Mouse (Mus musculus) heart, embryonic 11.5 days (tissue): Measurements from ENCODE around the gene Usp2. TPM values are rescaled to one million over a fixed set of nuclear protein-coding genes. Genes with fewer than 3 reads are reported as not detected.

ENCODE experiments used
- ATAC-seq: fragments of 200-750 bp; cut with Nextera tagmentation; replicated peaks from 2 replicates; pipeline ENCODE4 v1.8.0; 2017; ENCODE audit warnings: moderate library complexity; ENCODE audit not compliant: insufficient number of reproducible peaks, low FRiP score, low TSS enrichment
- H3K27ac ChIP-seq: fragments of 300-500 bp; sonication (generic); 2 replicates; pipeline ENCODE4 v1.5.1; 2014; ENCODE audit warnings: mild to moderate bottlenecking, low read depth, low read length
- H3K27me3 ChIP-seq: fragments of 300-500 bp; sonication (generic); 2 replicates; pipeline ENCODE4 v1.6.1; 2014; ENCODE audit warnings: mild to moderate bottlenecking, low read length, mixed read lengths; ENCODE audit not compliant: control insufficient read depth, insufficient read depth
- H3K36me3 ChIP-seq: fragments of 300-500 bp; sonication (generic); 2 replicates; pipeline ENCODE4 v1.6.1; 2014; ENCODE audit warnings: mild to moderate bottlenecking, low read length, moderate library complexity, mixed read lengths; ENCODE audit not compliant: control insufficient read depth, insufficient read depth
- H3K4me1 ChIP-seq: fragments of 300-500 bp; sonication (generic); 2 replicates; pipeline ENCODE4 v1.6.1; 2014; ENCODE audit warnings: low read length; ENCODE audit not compliant: control insufficient read depth, insufficient read depth
- H3K4me2 ChIP-seq: fragments of 300-500 bp; sonication (generic); 2 replicates; pipeline ENCODE4 v1.6.1; 2014; ENCODE audit warnings: mild to moderate bottlenecking, moderate library complexity
- H3K4me3 ChIP-seq: fragments of 300-500 bp; sonication (generic); 2 replicates; pipeline ENCODE4 v1.5.1; 2014; ENCODE audit warnings: low read depth, low read length
- H3K9ac ChIP-seq: fragments of 300-500 bp; sonication (generic); 2 replicates; pipeline ENCODE4 v1.6.1; 2014; ENCODE audit warnings: mild to moderate bottlenecking, low read depth, low read length, moderate library complexity
- H3K9me3 ChIP-seq: fragments of 300-500 bp; sonication (generic); replicated peaks from 2 replicates; pipeline ENCODE4 v1.6.1; 2016; ENCODE audit warnings: low read length; ENCODE audit not compliant: control insufficient read depth
- WGBS: fragments of 180-500 bp; shearing (Covaris S2); extraction: QIAGEN DNeasy Blood & Tissue Kit; methylation state at CpG from one replicate; pipeline ENCODE4 v1.1.7; 2014; ENCODE audit not compliant: insufficient replicate concordance; 5-methylcytosine and 5-hydroxymethylcytosine counted together
- polyA plus RNA-seq: library from polyadenylated mRNA; unstranded; fragments of >200 nt; fragmentation: Nextera tagmentation; extraction: Ambion mirVana; gene quantifications from 2 replicates; pipeline ENCODE4 v1.2.1, GENCODE M21; 2014

Gene Usp2
- polyA plus RNA-seq, 1 experiment from 2014 or later, result 53.8 TPM

- Histone ChIP-seq H3K4me2 (peak overlapping the region; percentile 59), H3K9me3 (no peaks in the 10 kb centered on the region), H3K27ac (peak overlapping the region; percentile 88), H3K36me3 (no peaks in the 10 kb centered on the region), H3K9ac (peak overlapping the region; percentile 77), H3K27me3 (no peaks in the 10 kb centered on the region), H3K4me3 (peak overlapping the region; percentile 44), H3K4me1 (peaks cover 45% of the 10 kb centered on the region)
- no peak for ATAC-seq
- 4% methylated on average over 7 of the region's 7 CpGs for WGBS
Observed at GRCm38 (mm10) chr9:44069252-44069651, 2.4 kb downstream of the Usp2 start.

DNA sequence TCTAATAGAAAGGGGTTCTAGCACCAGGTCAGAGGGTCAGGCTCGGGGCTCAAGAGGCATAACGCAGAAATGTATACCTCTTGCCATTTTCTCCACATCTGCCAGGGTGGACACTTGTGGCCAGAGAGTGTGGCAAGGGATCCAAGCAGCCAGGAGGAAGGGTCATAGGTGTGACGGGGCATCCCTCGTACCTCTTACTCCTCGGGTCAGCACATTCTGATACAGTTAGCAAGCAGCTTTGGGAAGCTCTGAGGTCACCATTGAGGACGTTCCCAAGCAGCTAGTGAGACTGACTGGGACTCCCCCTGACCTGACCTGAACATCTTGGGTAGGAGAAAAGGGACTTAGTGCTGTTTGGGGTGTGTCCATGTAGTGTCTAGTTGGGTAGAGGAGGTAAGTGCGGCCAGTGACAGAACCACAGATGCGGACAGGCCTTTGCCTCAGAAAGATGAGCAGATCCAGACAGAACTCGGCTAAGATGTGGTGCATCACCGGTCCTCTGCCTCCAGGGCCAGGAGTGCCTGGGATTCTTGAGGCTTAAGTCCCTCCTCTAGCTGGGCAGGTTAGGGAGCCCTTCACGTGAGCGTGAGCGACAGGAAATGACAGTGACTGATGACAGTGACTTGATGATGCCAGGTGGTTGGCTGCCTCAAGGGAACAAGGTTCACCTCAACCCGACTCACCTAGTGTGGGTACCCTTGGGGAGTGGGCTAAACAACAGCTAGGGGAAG, 3.5 kb downstream of the Usp2 start:
- WGBS, result 37% methylated on average over 14 of the region's 14 CpGs
- peak overlapping the region; percentile 46; the same call in 1 of the 2 replicates for H3K27ac ChIP-seq
- no peak for ATAC-seq
- no peaks in the 10 kb centered on the region for H3K27me3 ChIP-seq
- peak overlapping the region; percentile 59 for H3K4me2 ChIP-seq
- no peaks in the 10 kb centered on the region for H3K9me3 ChIP-seq
- H3K4me3 ChIP-seq, result peak overlapping the region; percentile 44
- H3K36me3 ChIP-seq, result no peaks in the 10 kb centered on the region
- peaks cover 45% of the 10 kb centered on the region for H3K4me1 ChIP-seq
- peak overlapping the region; percentile 77 for H3K9ac ChIP-seq

DNA sequence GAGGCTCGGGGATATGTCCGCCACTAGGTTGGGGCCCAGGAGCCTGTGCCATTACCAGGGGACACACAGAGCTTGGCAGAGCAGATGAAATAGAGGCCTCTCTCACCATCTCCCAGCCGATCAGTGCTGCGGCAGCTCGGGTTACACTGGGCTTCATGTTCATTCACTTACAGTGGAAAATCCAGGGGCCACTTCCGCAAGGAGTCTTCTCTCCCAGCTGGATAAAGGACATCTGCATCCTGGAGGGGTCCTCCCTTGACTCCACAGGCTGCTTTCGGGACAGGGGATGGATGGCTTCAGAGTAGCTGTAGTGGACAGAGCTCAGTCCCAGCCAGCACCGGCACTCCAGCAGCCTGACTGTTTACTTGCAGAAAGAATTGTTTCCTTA, 4.0 kb downstream of the Usp2 start:
- no peak for ATAC-seq
- Histone ChIP-seq H3K4me1 (peaks cover 46% of the 10 kb centered on the region), H3K4me2 (peak overlapping the region; percentile 59), H3K9me3 (no peaks in the 10 kb centered on the region), H3K27me3 (no peaks in the 10 kb centered on the region), H3K27ac (peak overlapping the region; percentile 12; the same call in 1 of the 2 replicates), H3K4me3 (peak overlapping the region; percentile 44), H3K9ac (peak overlapping the region; percentile 77), H3K36me3 (no peaks in the 10 kb centered on the region)
- 20% methylated on average over 8 of the region's 8 CpGs for WGBS

GRCm38 (mm10) chr9:44071914-44072598, 5.2 kb downstream of the Usp2 start:
- Histone ChIP-seq H3K4me2 (peak overlapping the region; percentile 59), H3K9ac (peak overlapping the region; percentile 36; the same call in 1 of the 2 replicates), H3K4me1 (peaks cover 51% of the 10 kb centered on the region), H3K27ac (0 out of 2 replicates have a peak overlapping the region, but pooled peaks have one; percentile 7), H3K36me3 (no peaks in the 10 kb centered on the region), H3K4me3 (no peak overlapping the region), H3K27me3 (no peaks in the 10 kb centered on the region), H3K9me3 (no peaks in the 10 kb centered on the region)
- 23% methylated on average over 11 of the region's 11 CpGs for WGBS
- ATAC-seq, result no peak

DNA sequence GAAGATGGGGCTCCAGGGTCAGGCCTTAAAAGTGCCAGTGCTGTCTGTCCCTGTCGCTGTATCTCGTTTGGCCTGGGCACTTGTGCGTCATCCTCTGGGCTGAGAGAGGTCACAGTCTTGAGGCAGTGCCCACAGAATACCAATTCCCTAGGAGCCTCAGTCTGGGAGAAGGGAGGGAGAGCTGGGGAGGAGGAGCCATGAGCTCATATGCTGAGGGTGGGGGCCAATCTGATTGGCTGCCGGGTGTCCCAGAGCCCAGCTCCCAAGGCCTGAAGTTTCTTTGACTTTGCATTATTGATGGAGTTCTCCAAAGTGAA, 5.7 kb downstream of the Usp2 start:
- Histone ChIP-seq H3K4me1 (peaks cover 53% of the 10 kb centered on the region), H3K9ac (no peak overlapping the region)
- 32% methylated on average over 4 of the region's 4 CpGs for WGBS

DNA sequence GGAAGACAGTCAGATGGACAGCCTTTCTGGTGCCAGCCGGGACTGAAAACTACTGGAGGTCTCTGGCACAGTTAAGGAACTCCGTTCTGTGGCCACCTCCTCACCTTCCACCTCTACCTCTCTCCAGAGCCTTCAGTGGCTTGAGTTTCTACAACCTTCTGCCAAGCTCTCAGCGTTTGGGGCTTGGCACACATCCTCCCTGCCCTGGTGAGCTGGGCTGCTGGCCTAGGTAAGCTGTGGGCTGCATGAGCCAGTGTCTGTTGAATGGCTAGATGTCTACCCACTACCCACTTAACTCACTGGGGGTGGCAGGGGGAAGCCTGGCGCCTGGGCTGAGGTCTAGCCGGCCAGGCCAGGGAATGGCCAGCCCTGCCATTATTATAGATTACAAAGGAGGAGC, 6.3 kb downstream of the Usp2 start:
- Histone ChIP-seq H3K4me3 (no peak overlapping the region), H3K36me3 (no peaks in the 10 kb centered on the region), H3K4me1 (peaks cover 55% of the 10 kb centered on the region), H3K9ac (no peak overlapping the region), H3K27ac (0 out of 2 replicates have a peak overlapping the region, but pooled peaks have one; percentile 3), H3K4me2 (peak overlapping the region; percentile 59; the same call in 1 of the 2 replicates), H3K9me3 (no peaks in the 10 kb centered on the region), H3K27me3 (no peaks in the 10 kb centered on the region)
- ATAC-seq, result no peak
- WGBS, result 50% methylated on average over 5 of the region's 5 CpGs

More for the DNA sequence above, 5.7 kb downstream of the Usp2 start:
- H3K36me3 ChIP-seq, result no peaks in the 10 kb centered on the region
- peak overlapping the region; percentile 59 for H3K4me2 ChIP-seq
- ATAC-seq, result no peak
- no peaks in the 10 kb centered on the region for H3K27me3 ChIP-seq
- H3K4me3 ChIP-seq, result no peak overlapping the region
- no peak overlapping the region for H3K27ac ChIP-seq
- no peaks in the 10 kb centered on the region for H3K9me3 ChIP-seq

GRCm38 (mm10) chr9:44074395-44075275, 7.8 kb downstream of the Usp2 start:
- no peak for ATAC-seq
- Histone ChIP-seq H3K36me3 (no peaks in the 10 kb centered on the region), H3K9ac (no peak overlapping the region), H3K4me1 (peaks cover 61% of the 10 kb centered on the region), H3K4me3 (no peak overlapping the region), H3K27me3 (no peaks in the 10 kb centered on the region), H3K4me2 (no peak overlapping the region), H3K27ac (no peak overlapping the region), H3K9me3 (no peaks in the 10 kb centered on the region)
- WGBS, result 56% methylated on average over 9 of the region's 9 CpGs

DNA sequence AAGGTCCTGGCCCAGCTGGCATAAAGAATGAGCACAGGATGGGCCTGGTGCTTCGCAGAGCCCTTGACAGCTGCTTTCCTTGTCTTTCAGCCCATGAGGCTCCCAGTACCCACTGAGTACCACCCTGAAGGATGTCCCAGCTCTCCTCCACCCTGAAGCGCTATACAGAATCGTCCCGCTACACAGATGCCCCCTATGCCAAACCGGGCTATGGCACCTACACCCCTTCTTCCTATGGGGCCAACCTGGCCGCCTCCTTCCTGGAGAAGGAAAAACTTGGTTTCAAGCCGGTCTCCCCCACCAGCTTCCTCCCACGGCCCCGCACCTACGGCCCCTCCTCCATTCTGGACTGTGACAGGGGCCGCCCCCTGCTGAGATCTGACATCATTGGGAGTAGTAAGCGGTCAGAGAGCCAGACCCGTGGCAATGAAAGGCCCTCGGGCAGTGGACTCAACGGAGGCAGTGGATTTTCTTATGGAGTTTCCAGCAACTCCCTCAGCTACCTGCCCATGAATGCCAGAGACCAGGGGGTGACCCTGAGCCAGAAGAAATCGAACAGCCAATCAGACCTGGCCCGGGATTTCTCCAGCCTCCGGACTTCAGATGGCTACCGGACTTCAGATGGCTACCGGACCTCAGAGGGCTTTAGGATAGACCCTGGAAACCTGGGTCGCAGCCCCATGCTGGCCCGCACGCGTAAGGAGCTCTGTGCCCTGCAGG, 8.6 kb downstream of the Usp2 start:
- H3K4me2 ChIP-seq, result no peak overlapping the region
- H3K9me3 ChIP-seq, result no peaks in the 10 kb centered on the region
- H3K27ac ChIP-seq, result no peak overlapping the region
- H3K4me1 ChIP-seq, result peaks cover 60% of the 10 kb centered on the region
- no peak overlapping the region for H3K4me3 ChIP-seq
- 71% methylated on average over 24 of the region's 24 CpGs for WGBS
- no peaks in the 10 kb centered on the region for H3K36me3 ChIP-seq
- H3K27me3 ChIP-seq, result no peaks in the 10 kb centered on the region
- no peak for ATAC-seq
- H3K9ac ChIP-seq, result no peak overlapping the region
